Comparison of ENCODE assay signal across 8 mouse cellular contexts in genomic region chr9:37053601-37054512, GRCm38 (mm10).
DNase-seq lines count a peak whose midpoint lies in the region; ATAC-seq lines count a peak whose summit lies in the region.

No protein-coding gene starts in this region.

- no peaks in the 10 kb centered on the region for H3K36me3 ChIP-seq in intestine, embryonic 15.5 days
- H3K36me3 ChIP-seq in lung, embryonic 15.5 days, result no peaks in the 10 kb centered on the region

- DNase-seq in adrenal gland, adult 8-10 months, result peak; percentile 9
- DNase-seq in adrenal gland, adult 18-20 months (ENCODE audit: low spot score in 2 of 2), result no peak
- peak; percentile 37 to 75 for DNase-seq in gastrocnemius, postnatal 4 days (ENCODE audit: low spot score in 2 of 2)
- peak; percentile 91 for DNase-seq in retina, postnatal 1 day
- no peak for DNase-seq in thymus, adult 18-20 months

- H3K4me3 ChIP-seq in brown adipose tissue, adult 24 weeks (ENCODE audit: insufficient read depth, low read depth, low read length), result no peak overlapping the region
- no peak overlapping the region; the same call in 1 of the 2 replicates for H3K4me3 ChIP-seq in intestine, embryonic 15.5 days (replicated peaks)
- H3K4me3 ChIP-seq in lung, embryonic 15.5 days, result no peak overlapping the region; the same call in 1 of the 2 replicates

- 14% methylated on average over 21 of the region's 21 CpGs for WGBS in intestine, embryonic 15.5 days
- WGBS in lung, embryonic 15.5 days, result 10% methylated on average over 21 of the region's 21 CpGs

- H3K9me3 ChIP-seq in intestine, embryonic 15.5 days, result no peaks in the 10 kb centered on the region
- H3K9me3 ChIP-seq in lung, embryonic 15.5 days, result no peaks in the 10 kb centered on the region

- 0 out of 2 replicates have a peak overlapping the region, but pooled peaks have one; percentile 22 for H3K27ac ChIP-seq in brown adipose tissue, adult 24 weeks (replicated peaks; ENCODE audit: low read depth, low read length)
- H3K27ac ChIP-seq in intestine, embryonic 15.5 days, result peak overlapping the region; percentile 62
- peak overlapping the region; percentile 72 for H3K27ac ChIP-seq in lung, embryonic 15.5 days

- H3K4me1 ChIP-seq in brown adipose tissue, adult 24 weeks (ENCODE audit: control insufficient read depth, insufficient read depth, insufficient read length, low read length), result no peaks in the 10 kb centered on the region
- H3K4me1 ChIP-seq in intestine, embryonic 15.5 days (replicated peaks), result peaks cover 29% of the 10 kb centered on the region
- H3K4me1 ChIP-seq in lung, embryonic 15.5 days, result peaks cover 38% of the 10 kb centered on the region

- no peaks in the 10 kb centered on the region for H3K27me3 ChIP-seq in intestine, embryonic 15.5 days (replicated peaks)
- no peaks in the 10 kb centered on the region for H3K27me3 ChIP-seq in lung, embryonic 15.5 days

- no peak overlapping the region for H3K9ac ChIP-seq in intestine, embryonic 15.5 days
- no peak overlapping the region for H3K9ac ChIP-seq in lung, embryonic 15.5 days

- H3K4me2 ChIP-seq in intestine, embryonic 15.5 days (replicated peaks), result peak overlapping the region; percentile 42
- H3K4me2 ChIP-seq in lung, embryonic 15.5 days, result peak overlapping the region; percentile 49

- peak; percentile 91 for ATAC-seq in intestine, embryonic 15.5 days
- ATAC-seq in lung, embryonic 15.5 days (ENCODE audit: borderline replicate concordance, extremely low read depth, low FRiP score, low TSS enrichment), result peak; percentile 91

Comparison
In these comparisons a context has a peak if more than half of its experiments do, and no peak if none do; other contexts are left out.
1. DNase-seq: peak in adrenal gland, adult 8-10 months (single experiment), gastrocnemius, postnatal 4 days (2 of 2) and retina, postnatal 1 day (single experiment); none in adrenal gland, adult 18-20 months (0 of 2) and thymus, adult 18-20 months (0 of 2).
2. H3K27ac ChIP-seq: peak in every context shown above with its lines; median percentile 72 in lung, embryonic 15.5 days; 62 in intestine, embryonic 15.5 days; 22 in brown adipose tissue, adult 24 weeks.